Mouse (Mus musculus) small intestine, adult 10 weeks (tissue): ENCODE measurements around the gene Coro2a. TPM values are rescaled to one million over a fixed set of nuclear protein-coding genes. Genes with fewer than 3 reads are reported as not detected.

Experiments used
- polyA plus RNA-seq: library from polyadenylated mRNA; stranded (reverse); fragments of 350-450 nt; fragmentation: Illumina TruSeq; extraction: RNeasy Lipid Tissue Mini Kit (QIAGEN cat#74804); gene quantifications from one replicate; pipeline ENCODE4 v1.2.3, GENCODE M21; 2014; ENCODE audit warnings: low replicate concordance

Gene Coro2a
- 65.6 TPM for polyA plus RNA-seq

DNA sequence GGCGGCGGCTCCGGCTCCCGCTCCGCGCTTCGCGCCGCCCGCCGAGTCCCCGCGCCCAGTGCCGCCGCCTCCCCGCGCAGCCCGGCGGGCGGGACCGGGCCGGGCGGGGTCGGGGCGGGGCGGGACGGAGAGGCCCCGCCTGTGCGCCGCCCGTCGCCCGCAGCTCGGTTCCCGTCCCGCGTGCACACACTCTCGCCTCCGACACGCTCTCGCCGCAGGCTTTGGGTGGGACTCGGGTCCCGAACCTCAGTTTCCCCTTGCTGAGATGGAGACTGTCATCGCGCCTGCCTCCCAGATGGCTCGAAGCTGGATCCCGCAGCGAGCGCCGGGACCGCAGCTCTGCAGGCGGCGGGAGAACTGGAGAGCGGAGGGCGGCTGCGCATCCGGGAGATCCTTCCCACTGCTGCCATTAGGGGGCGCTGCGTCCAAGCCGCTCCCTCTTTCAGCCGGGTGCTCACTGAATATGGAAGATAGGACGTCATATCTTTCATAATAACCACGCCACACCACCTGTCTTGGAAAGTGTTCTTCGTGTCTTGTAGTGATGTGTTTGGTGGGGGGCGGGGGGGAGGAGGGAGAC is at the start of gene Coro2a:
TSS of gene Coro2a (minus strand) at position 359 of the 580 bp plus-strand sequence.

DNA sequence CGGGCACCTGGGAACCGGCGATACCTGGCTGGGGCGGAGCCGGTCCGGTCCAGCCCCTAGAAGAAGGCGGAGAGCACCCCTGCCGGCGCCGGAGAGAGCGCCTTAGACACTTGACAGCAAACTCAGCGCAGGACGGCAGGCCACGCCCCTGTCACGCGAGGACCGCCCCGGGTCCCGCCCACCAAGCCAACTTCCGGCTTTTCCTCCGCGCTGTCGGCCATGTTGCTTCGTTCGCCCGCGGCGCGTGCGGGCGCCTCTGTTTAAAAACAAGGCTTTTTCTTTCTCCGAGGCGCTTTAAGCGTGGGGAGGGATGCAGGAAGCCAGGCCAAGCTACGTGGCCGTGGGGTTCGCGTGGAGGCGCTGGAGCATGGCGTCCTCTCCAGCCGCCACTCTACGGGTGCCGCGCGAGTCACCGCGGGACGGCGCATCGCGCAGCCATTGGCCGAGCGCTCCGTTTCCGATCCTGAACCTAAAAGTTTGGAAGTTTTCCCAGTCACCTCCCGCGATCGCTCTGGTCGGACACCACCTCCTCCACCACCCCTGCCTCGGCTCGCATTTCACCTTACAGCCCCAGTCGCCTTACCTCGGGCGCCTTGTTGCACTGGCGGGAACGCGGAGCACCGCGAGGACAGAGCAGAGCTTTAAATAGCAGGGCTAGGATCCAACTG is 48.2 kb upstream of the Coro2a start, which contains the start of gene Tbc1d2:
TSS of gene Tbc1d2 (minus strand) at position 124 of the 668 bp plus-strand sequence.

DNA sequence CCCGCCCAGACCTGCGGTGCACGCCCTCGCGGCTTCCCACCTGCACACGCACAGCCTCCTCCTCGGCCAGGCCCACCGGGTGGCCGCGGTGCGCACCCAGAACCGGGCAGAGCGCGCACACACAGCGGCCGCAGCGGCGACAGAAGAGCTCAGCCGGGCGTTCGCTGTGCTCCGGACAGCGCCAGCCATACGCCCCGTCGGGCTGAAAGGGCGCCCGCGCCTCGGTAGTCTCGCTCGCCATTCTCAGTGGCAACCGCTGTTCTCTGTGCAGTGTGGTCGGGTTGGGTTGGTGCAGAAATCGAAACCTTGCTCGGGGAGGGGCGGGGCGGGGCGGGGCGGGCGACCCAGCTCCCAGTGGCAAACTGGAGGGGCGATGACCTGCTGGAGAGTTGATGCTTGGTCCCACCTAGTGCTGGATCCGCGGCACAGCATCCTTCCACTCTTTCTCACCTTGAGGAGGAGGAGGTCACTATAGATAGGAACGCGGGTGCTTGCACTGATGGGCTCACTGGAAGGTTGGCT is 66.1 kb downstream of the Coro2a start, which contains the start of gene Trim14:
TSS of gene Trim14 (minus strand) at position 302 of the 522 bp plus-strand sequence.

DNA sequence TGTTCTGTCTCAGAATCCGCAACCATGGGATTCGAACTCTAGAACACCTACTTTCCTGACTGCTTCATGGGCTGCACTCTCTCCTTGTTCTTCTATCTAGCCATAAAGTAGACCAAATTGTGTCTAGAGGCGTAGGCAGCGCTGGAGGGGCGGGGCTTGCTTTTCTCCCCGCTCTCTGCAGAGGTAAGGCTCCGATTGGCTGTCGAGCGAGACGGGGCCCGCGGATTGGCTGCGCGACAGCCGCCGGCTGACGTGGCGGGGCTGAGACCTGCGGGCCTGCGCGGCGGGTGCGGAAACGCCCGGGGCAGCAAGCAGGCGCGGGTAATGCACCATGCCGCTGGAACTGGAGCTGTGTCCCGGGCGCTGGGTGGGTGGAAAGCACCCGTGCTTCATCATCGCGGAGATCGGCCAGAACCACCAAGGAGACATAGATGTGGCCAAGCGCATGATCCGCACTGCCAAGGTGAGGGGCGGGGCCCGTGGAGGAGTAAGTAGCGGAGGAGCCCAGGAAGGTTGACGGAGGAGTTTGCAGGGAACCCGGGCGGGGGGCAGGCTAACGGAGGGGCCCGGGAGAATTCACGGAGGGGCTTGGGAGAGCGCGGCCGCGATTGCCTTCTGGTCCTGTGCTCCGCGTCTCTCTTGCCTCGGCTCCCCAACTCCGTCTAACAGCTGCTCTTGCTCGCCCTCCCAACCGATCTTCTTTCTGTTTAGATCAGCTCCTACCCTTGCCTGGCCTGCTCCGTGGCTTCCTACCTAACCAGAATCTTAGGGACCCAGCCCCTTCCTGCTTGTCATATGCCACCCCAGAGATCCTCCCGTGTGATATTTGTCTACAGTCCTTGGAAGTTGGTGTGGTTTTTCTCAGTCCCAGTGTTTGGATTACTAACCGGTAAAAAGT is 112.7 kb downstream of the Coro2a start, which contains the start of gene Nans:
TSS of gene Nans (plus strand) at position 221 of the 898 bp plus-strand sequence.

Other genes starting within 250 kb of the Coro2a start
- 0.56 TPM for gene Trmo, start 212.8 kb downstream of the Coro2a start, polyA plus RNA-seq
- 1.4 TPM for gene Hemgn, start 188.7 kb downstream of the Coro2a start, polyA plus RNA-seq
- 194 TPM for gene Anp32b, start 151.3 kb downstream of the Coro2a start, polyA plus RNA-seq
- gene Nans, start 113.0 kb downstream of the Coro2a start, polyA plus RNA-seq = 6.5 TPM
- gene Trim14, start 66.1 kb downstream of the Coro2a start, polyA plus RNA-seq = 11.8 TPM
- gene Tbc1d2, start 48.0 kb upstream of the Coro2a start, polyA plus RNA-seq = not detected